Mouse (Mus musculus) CH12.LX (cell line): Measurements from ENCODE around the gene Ncf4. TPM values are rescaled to one million over a fixed set of nuclear protein-coding genes. Genes with fewer than 3 reads are reported as not detected.

Experiments
- DNase-seq: peaks from one replicate; pipeline ENCODE4 v3.0.0-alpha.2; 2013; ENCODE audit errors: extremely low read depth
- H3K27ac ChIP-seq: 2 replicates; pipeline ENCODE4 v1.5.1; 2012; ENCODE audit warnings: low read depth, mild to moderate bottlenecking, control low read depth, moderate library complexity; ENCODE audit not compliant: insufficient read depth
- H3K27me3 ChIP-seq: replicated peaks from 2 replicates; pipeline ENCODE3; 2012; ENCODE audit warnings: inconsistent platforms
- H3K36me3 ChIP-seq, 2 experiments: replicated peaks in 1 of 2; 2 replicates each; pipeline versions ENCODE3 to v1.6.1; 2012; ENCODE audit warnings: inconsistent platforms in 1 of 2, low read length in 1 of 2, mild to moderate bottlenecking in 1 of 2, mixed read lengths in 1 of 2, moderate library complexity in 1 of 2; ENCODE audit not compliant: control insufficient read depth in 1 of 2, insufficient read depth in 1 of 2
- H3K4me1 ChIP-seq, 2 experiments: 2 replicates each; pipeline ENCODE4 v1.6.1; 2012; ENCODE audit warnings: inconsistent platforms in 1 of 2, moderate library complexity in 1 of 2; ENCODE audit not compliant: insufficient read depth in 2 of 2, control insufficient read depth in 1 of 2
- H3K4me2 ChIP-seq: 2 replicates; pipeline ENCODE4 v1.6.1; 2012; ENCODE audit warnings: low read depth, mild to moderate bottlenecking, control low read depth; ENCODE audit not compliant: poor library complexity, insufficient read depth, severe bottlenecking
- H3K4me3 ChIP-seq, 3 experiments: fragments of 150-350 bp in 1 of 3; sonication (generic) in 1 of 3; replicated peaks in 1 of 3; 2 replicates each; pipeline versions ENCODE3 to v1.5.1; 2011 to 2012; ENCODE audit warnings: low read depth in 2 of 3, low read length in 2 of 3, mild to moderate bottlenecking in 2 of 3, moderate library complexity in 2 of 3, control low read depth in 1 of 3, improper control_type of control experiment in 1 of 3, inconsistent platforms in 1 of 3, mixed read lengths in 1 of 3; ENCODE audit not compliant: poor library complexity in 1 of 3
- H3K79me2 ChIP-seq: replicated peaks from 2 replicates; pipeline ENCODE4 v1.6.1; 2012; ENCODE audit warnings: mild to moderate bottlenecking, moderate library complexity; ENCODE audit not compliant: control insufficient read depth, poor library complexity, insufficient read depth, severe bottlenecking; ENCODE audit errors: extremely low read depth
- H3K9ac ChIP-seq: 2 replicates; pipeline ENCODE4 v1.6.1; 2012; ENCODE audit warnings: low read depth, mild to moderate bottlenecking, control low read depth, moderate library complexity; ENCODE audit not compliant: insufficient read depth
- H3K9me3 ChIP-seq: replicated peaks from 2 replicates; pipeline ENCODE3; 2012; ENCODE audit warnings: low read length, inconsistent platforms, mixed read lengths
- BHLHE40 ChIP-seq: IDR thresholded peaks from 2 replicates; pipeline ENCODE4 v1.6.1; 2011; ENCODE audit warnings: mild to moderate bottlenecking, low read depth, low read length, improper control_type of control experiment
- CHD1 ChIP-seq: IDR thresholded peaks from 2 replicates; pipeline ENCODE4 v1.6.1; 2012; ENCODE audit warnings: low read depth, low read length, improper control_type of control experiment, inconsistent platforms
- CHD2 ChIP-seq: IDR thresholded peaks from 2 replicates; pipeline ENCODE4 v1.6.1; 2011; ENCODE audit warnings: low read length, improper control_type of control experiment
- CTCF ChIP-seq, 2 experiments: IDR thresholded peaks in 1 of 2; conservative IDR thresholded peaks in 1 of 2; 2 replicates each; pipeline ENCODE4 v1.5.1; 2011 to 2012; ENCODE audit warnings: low read depth in 2 of 2, low read length in 2 of 2, improper control_type of control experiment in 1 of 2, inconsistent platforms in 1 of 2, mild to moderate bottlenecking in 1 of 2, moderate library complexity in 1 of 2
- E2F4 ChIP-seq: IDR thresholded peaks from 2 replicates; pipeline ENCODE4 v1.6.1; 2011; ENCODE audit warnings: low read depth, low read length, improper control_type of control experiment; ENCODE audit not compliant: insufficient replicate concordance
- ELF1 ChIP-seq: IDR thresholded peaks from 2 replicates; pipeline ENCODE4 v1.6.1; 2014; ENCODE audit warnings: low read depth, mild to moderate bottlenecking, inconsistent platforms, low read length, improper control_type of control experiment
- EP300 ChIP-seq: IDR thresholded peaks from 2 replicates; pipeline ENCODE4 v1.6.1; 2011; ENCODE audit warnings: low read length, improper control_type of control experiment
- ETS1 ChIP-seq: conservative IDR thresholded peaks from 2 replicates; pipeline ENCODE4 v1.6.1; 2012; ENCODE audit warnings: low read depth, mild to moderate bottlenecking, inconsistent platforms, low read length, improper control_type of control experiment, moderate library complexity
- GABPA ChIP-seq: IDR thresholded peaks from 2 replicates; pipeline ENCODE4 v1.6.1; 2012; ENCODE audit warnings: low read depth, low read length, improper control_type of control experiment, inconsistent platforms; ENCODE audit not compliant: insufficient replicate concordance
- HCFC1 ChIP-seq: IDR thresholded peaks from 2 replicates; pipeline ENCODE4 v1.6.1; 2012; ENCODE audit warnings: low read depth, mild to moderate bottlenecking, inconsistent platforms, low read length, improper control_type of control experiment
- IRF4 ChIP-seq: IDR thresholded peaks from 2 replicates; pipeline ENCODE4 v1.6.1; 2014; ENCODE audit warnings: low read depth, mild to moderate bottlenecking, inconsistent platforms, low read length, improper control_type of control experiment
- JUN ChIP-seq: IDR thresholded peaks from 2 replicates; pipeline ENCODE4 v1.6.1; 2011; ENCODE audit warnings: low read depth, mild to moderate bottlenecking, low read length, improper control_type of control experiment, moderate library complexity; ENCODE audit not compliant: insufficient read depth
- JUND ChIP-seq: conservative IDR thresholded peaks from 2 replicates; pipeline ENCODE4 v1.6.1; 2011; ENCODE audit warnings: low read depth, low read length, improper control_type of control experiment
- KAT2A ChIP-seq: IDR thresholded peaks from 2 replicates; pipeline ENCODE4 v1.6.1; 2012; ENCODE audit warnings: low read length, improper control_type of control experiment, inconsistent platforms; ENCODE audit not compliant: insufficient replicate concordance
- MAFK ChIP-seq: IDR thresholded peaks from 2 replicates; pipeline ENCODE4 v1.6.1; 2011; ENCODE audit warnings: low read length, improper control_type of control experiment; ENCODE audit not compliant: insufficient replicate concordance
- MAX ChIP-seq: IDR thresholded peaks from 2 replicates; pipeline ENCODE4 v1.6.1; 2011; ENCODE audit warnings: low read length, improper control_type of control experiment
- MAZ ChIP-seq: IDR thresholded peaks from 2 replicates; pipeline ENCODE4 v1.6.1; 2012; ENCODE audit warnings: low read depth, mild to moderate bottlenecking, inconsistent platforms, low read length, improper control_type of control experiment, moderate library complexity
- MEF2A ChIP-seq: IDR thresholded peaks from 2 replicates; pipeline ENCODE4 v1.6.1; 2014; ENCODE audit warnings: low read depth, mild to moderate bottlenecking, inconsistent platforms, low read length, improper control_type of control experiment, borderline replicate concordance
- MXI1 ChIP-seq: IDR thresholded peaks from 2 replicates; pipeline ENCODE4 v1.6.1; 2011; ENCODE audit warnings: mild to moderate bottlenecking, low read depth, low read length, improper control_type of control experiment
- MYC ChIP-seq: IDR thresholded peaks from 2 replicates; pipeline ENCODE4 v1.6.1; 2011; ENCODE audit warnings: low read depth, mild to moderate bottlenecking, improper control_type of control experiment, low read length
- NELFE ChIP-seq: IDR thresholded peaks from 2 replicates; pipeline ENCODE4 v1.6.1; 2011; ENCODE audit warnings: low read depth, low read length, improper control_type of control experiment
- NRF1 ChIP-seq: IDR thresholded peaks from 2 replicates; pipeline ENCODE4 v1.6.1; 2014; ENCODE audit warnings: low read depth, mild to moderate bottlenecking, inconsistent platforms, low read length, improper control_type of control experiment, moderate library complexity
- PAX5 ChIP-seq: IDR thresholded peaks from 2 replicates; pipeline ENCODE4 v1.6.1; 2012; ENCODE audit warnings: low read length, inconsistent platforms, mixed read lengths
- POLR2A ChIP-seq: IDR thresholded peaks from 2 replicates; pipeline ENCODE4 v1.6.1; 2011; ENCODE audit warnings: low read depth, mild to moderate bottlenecking, improper control_type of control experiment, low read length
- POLR2AphosphoS2 ChIP-seq: IDR thresholded peaks from 2 replicates; pipeline ENCODE4 v1.6.1; 2011; ENCODE audit warnings: low read depth, low read length, improper control_type of control experiment
- RAD21 ChIP-seq: IDR thresholded peaks from 2 replicates; pipeline ENCODE4 v1.6.1; 2011; ENCODE audit warnings: low read depth, mild to moderate bottlenecking, low read length, improper control_type of control experiment, moderate library complexity
- RCOR1 ChIP-seq: conservative IDR thresholded peaks from 2 replicates; pipeline ENCODE4 v1.6.1; 2012; ENCODE audit warnings: low read depth, mild to moderate bottlenecking, inconsistent platforms, low read length, improper control_type of control experiment
- SIN3A ChIP-seq: IDR thresholded peaks from 2 replicates; pipeline ENCODE4 v1.6.1; 2012; ENCODE audit warnings: low read length, improper control_type of control experiment, inconsistent platforms
- SMC3 ChIP-seq: IDR thresholded peaks from 2 replicates; pipeline ENCODE4 v1.6.1; 2011; ENCODE audit warnings: low read depth, low read length, improper control_type of control experiment
- TBP ChIP-seq: conservative IDR thresholded peaks from 2 replicates; pipeline ENCODE4 v1.6.1; 2011; ENCODE audit warnings: low read depth, low read length, improper control_type of control experiment
- TCF12 ChIP-seq: IDR thresholded peaks from 2 replicates; pipeline ENCODE4 v1.6.1; 2014; ENCODE audit warnings: low read depth, mild to moderate bottlenecking, inconsistent platforms, low read length, improper control_type of control experiment
- UBTF ChIP-seq: IDR thresholded peaks from 2 replicates; pipeline ENCODE4 v1.6.1; 2012; ENCODE audit warnings: low read depth, mild to moderate bottlenecking, inconsistent platforms, low read length, improper control_type of control experiment, moderate library complexity
- USF1 ChIP-seq: IDR thresholded peaks from 2 replicates; pipeline ENCODE4 v1.6.1; 2014; ENCODE audit warnings: low read depth, mild to moderate bottlenecking, inconsistent platforms, low read length, improper control_type of control experiment
- USF2 ChIP-seq: conservative IDR thresholded peaks from 2 replicates; pipeline ENCODE4 v1.6.1; 2011; ENCODE audit warnings: low read depth, low read length, improper control_type of control experiment
- ZC3H11A ChIP-seq: IDR thresholded peaks from 2 replicates; pipeline ENCODE4 v1.6.1; 2012; ENCODE audit warnings: low read depth, mild to moderate bottlenecking, inconsistent platforms, low read length, improper control_type of control experiment
- ZKSCAN1 ChIP-seq: IDR thresholded peaks from 2 replicates; pipeline ENCODE4 v1.6.1; 2012; ENCODE audit warnings: low read depth, inconsistent platforms, low read length, improper control_type of control experiment, borderline replicate concordance
- ZMIZ1 ChIP-seq: IDR thresholded peaks from 2 replicates; pipeline ENCODE4 v1.6.1; 2012; ENCODE audit warnings: low read depth, mild to moderate bottlenecking, inconsistent platforms, low read length, improper control_type of control experiment
- ZNF384 ChIP-seq: IDR thresholded peaks from 2 replicates; pipeline ENCODE4 v1.6.1; 2012; ENCODE audit warnings: low read depth, low read length, improper control_type of control experiment, inconsistent platforms
- dilution Hi-C: fragments of 300-500 bp; cut with MboI; formaldehyde crosslinking; loops from 2 replicates; pipeline ENCODE4 v1.14.3; 2020; ENCODE audit warnings: low sequenced_read_pairs; ENCODE audit not compliant: extremely low pct_unique_long_range_greater_than_20kb, extremely low pct_ligation_motif_present
- in situ Hi-C: fragments of 300-500 bp; cut with MboI; formaldehyde crosslinking; loops from 3 replicates; pipeline ENCODE4 v1.14.3; 2019; ENCODE audit warnings: low sequenced_read_pairs, low pct_ligation_motif_present, low pct_unique_long_range_greater_than_20kb, mixed read lengths
- polyA plus RNA-seq: library from polyadenylated mRNA; unstranded; fragments of >175 nt; gene quantifications from 2 replicates; pipeline ENCODE4 v1.2.1, GENCODE M21; 2012; ENCODE audit warnings: low read depth; ENCODE audit not compliant: insufficient read length
- total RNA-seq, 2 experiments: library from RNA; depleted of rRNA; stranded (reverse); fragments of 300-350 nt in 1 of 2; fragments of >200 nt in 1 of 2; gene quantifications; 2 replicates each; pipeline ENCODE4 v1.2.3; 2012 to 2014

The Ncf4 gene
- total and polyA plus RNA-seq, 3 experiments = 145 to 339 (median 177) TPM

- Histone ChIP-seq H3K36me3 (peaks cover 34 to 40% of the 10 kb centered on the region in 2 experiments), H3K79me2 (peaks cover 19% of the 10 kb centered on the region), H3K9me3 (no peaks in the 10 kb centered on the region), H3K4me2 (peak overlapping the region; percentile 45; the same call in 1 of the 2 replicates), H3K9ac (peak overlapping the region; percentile 33; the same call in 1 of the 2 replicates), H3K27me3 (no peaks in the 10 kb centered on the region), H3K27ac (peak overlapping the region; percentile 97), H3K4me1 (peaks cover 40 to 74% of the 10 kb centered on the region in 2 experiments), H3K4me3 (no peak overlapping the region)
- TF ChIP-seq GABPA (no peak), RCOR1 (no peak), JUN (no peak), TCF12 (peak; percentile 69), BHLHE40 (0 out of 2 replicates have a peak, but pooled peaks have one; percentile 5), UBTF (no peak), NELFE (no peak), POLR2A (no peak), KAT2A (no peak), MYC (0 out of 2 replicates have a peak, but pooled peaks have one; percentile 37), RAD21 (no peak), ZNF384 (no peak), HCFC1 (no peak), SMC3 (no peak), USF1 (no peak), POLR2AphosphoS2 (no peak), ZKSCAN1 (no peak), MAFK (no peak), ZMIZ1 (no peak), NRF1 (no peak), ETS1 (peak; percentile 29; the same call in 1 of the 2 replicates), IRF4 (0 out of 2 replicates have a peak, but pooled peaks have one; percentile 38), MEF2A (no peak), ZC3H11A (no peak), MAZ (no peak), TBP (0 out of 2 replicates have a peak, but pooled peaks have one; percentile 42), JUND (no peak), EP300 (peak; percentile 59; the same call in 1 of the 2 replicates), PAX5 (no peak), MAX (no peak), ELF1 (peak; percentile 74), CHD2 (no peak), USF2 (no peak), SIN3A (no peak), CHD1 (no peak), MXI1 (no peak), E2F4 (no peak), CTCF (conservative IDR thresholded peaks at IDR 0.05 in 1 of 2, IDR thresholded peaks at IDR 0.05 in 1 of 2; ENCODE audit: low read depth in 2 of 2, low read length in 2 of 2) (no peak)
- in situ Hi-C loops = no loop called here
- dilution Hi-C loops = no loop called here
- peak; percentile 47 for DNase-seq
Observed at GRCm38 (mm10) chr15:78299641-78300040, 55.0 kb downstream of the Ncf4 start.
